Mouse (Mus musculus) liver, postnatal 0 days (tissue): ENCODE results near the gene Aes.

ENCODE experiments used
- CTCF ChIP-seq: sonication (generic); IDR thresholded peaks from 2 replicates; pipeline ENCODE4 v1.5.1; 2016; ENCODE audit warnings: antibody characterized with exemption, low read depth
- EP300 ChIP-seq: IDR thresholded peaks from 2 replicates; pipeline ENCODE4 v1.6.1; 2016; ENCODE audit warnings: antibody characterized with exemption, low read depth, mild to moderate bottlenecking

- no peak for TF ChIP-seq CTCF
- no peak for TF ChIP-seq EP300
Observed at GRCm38 (mm10) chr10:81553807-81554755, 5.2 kb upstream of the Aes start.
